Mouse (Mus musculus) CH12.LX (cell line): ENCODE data around the gene Olfr877. TPM values are rescaled to one million over a fixed set of nuclear protein-coding genes. Genes with fewer than 3 reads are reported as not detected.
A peak's percentile ranks its signal among the peaks of the same experiment; 100 is the strongest.

Source experiments
- DNase-seq: peaks from one replicate; pipeline ENCODE4 v3.0.0-alpha.2; 2013; ENCODE audit errors: extremely low read depth
- H3K27ac ChIP-seq: 2 replicates; pipeline ENCODE4 v1.5.1; 2012; ENCODE audit warnings: low read depth, mild to moderate bottlenecking, control low read depth, moderate library complexity; ENCODE audit not compliant: insufficient read depth
- H3K27me3 ChIP-seq: replicated peaks from 2 replicates; pipeline ENCODE3; 2012; ENCODE audit warnings: inconsistent platforms
- H3K36me3 ChIP-seq, 2 experiments: replicated peaks in 1 of 2; 2 replicates each; pipeline versions ENCODE3 to v1.6.1; 2012; ENCODE audit warnings: inconsistent platforms in 1 of 2, low read length in 1 of 2, mild to moderate bottlenecking in 1 of 2, mixed read lengths in 1 of 2, moderate library complexity in 1 of 2; ENCODE audit not compliant: control insufficient read depth in 1 of 2, insufficient read depth in 1 of 2
- H3K4me1 ChIP-seq, 2 experiments: 2 replicates each; pipeline ENCODE4 v1.6.1; 2012; ENCODE audit warnings: inconsistent platforms in 1 of 2, moderate library complexity in 1 of 2; ENCODE audit not compliant: insufficient read depth in 2 of 2, control insufficient read depth in 1 of 2
- H3K4me2 ChIP-seq: 2 replicates; pipeline ENCODE4 v1.6.1; 2012; ENCODE audit warnings: low read depth, mild to moderate bottlenecking, control low read depth; ENCODE audit not compliant: poor library complexity, insufficient read depth, severe bottlenecking
- H3K4me3 ChIP-seq, 3 experiments: fragments of 150-350 bp in 1 of 3; sonication (generic) in 1 of 3; replicated peaks in 1 of 3; 2 replicates each; pipeline versions ENCODE3 to v1.5.1; 2011 to 2012; ENCODE audit warnings: low read depth in 2 of 3, low read length in 2 of 3, mild to moderate bottlenecking in 2 of 3, moderate library complexity in 2 of 3, control low read depth in 1 of 3, improper control_type of control experiment in 1 of 3, inconsistent platforms in 1 of 3, mixed read lengths in 1 of 3; ENCODE audit not compliant: poor library complexity in 1 of 3
- H3K79me2 ChIP-seq: replicated peaks from 2 replicates; pipeline ENCODE4 v1.6.1; 2012; ENCODE audit warnings: mild to moderate bottlenecking, moderate library complexity; ENCODE audit not compliant: control insufficient read depth, poor library complexity, insufficient read depth, severe bottlenecking; ENCODE audit errors: extremely low read depth
- H3K9ac ChIP-seq: 2 replicates; pipeline ENCODE4 v1.6.1; 2012; ENCODE audit warnings: low read depth, mild to moderate bottlenecking, control low read depth, moderate library complexity; ENCODE audit not compliant: insufficient read depth
- H3K9me3 ChIP-seq: replicated peaks from 2 replicates; pipeline ENCODE3; 2012; ENCODE audit warnings: low read length, inconsistent platforms, mixed read lengths
- CHD1 ChIP-seq: IDR thresholded peaks from 2 replicates; pipeline ENCODE4 v1.6.1; 2012; ENCODE audit warnings: low read depth, low read length, improper control_type of control experiment, inconsistent platforms
- CHD2 ChIP-seq: IDR thresholded peaks from 2 replicates; pipeline ENCODE4 v1.6.1; 2011; ENCODE audit warnings: low read length, improper control_type of control experiment
- EP300 ChIP-seq: IDR thresholded peaks from 2 replicates; pipeline ENCODE4 v1.6.1; 2011; ENCODE audit warnings: low read length, improper control_type of control experiment
- IRF4 ChIP-seq: IDR thresholded peaks from 2 replicates; pipeline ENCODE4 v1.6.1; 2014; ENCODE audit warnings: low read depth, mild to moderate bottlenecking, inconsistent platforms, low read length, improper control_type of control experiment
- JUND ChIP-seq: conservative IDR thresholded peaks from 2 replicates; pipeline ENCODE4 v1.6.1; 2011; ENCODE audit warnings: low read depth, low read length, improper control_type of control experiment
- KAT2A ChIP-seq: IDR thresholded peaks from 2 replicates; pipeline ENCODE4 v1.6.1; 2012; ENCODE audit warnings: low read length, improper control_type of control experiment, inconsistent platforms; ENCODE audit not compliant: insufficient replicate concordance
- MEF2A ChIP-seq: IDR thresholded peaks from 2 replicates; pipeline ENCODE4 v1.6.1; 2014; ENCODE audit warnings: low read depth, mild to moderate bottlenecking, inconsistent platforms, low read length, improper control_type of control experiment, borderline replicate concordance
- MXI1 ChIP-seq: IDR thresholded peaks from 2 replicates; pipeline ENCODE4 v1.6.1; 2011; ENCODE audit warnings: mild to moderate bottlenecking, low read depth, low read length, improper control_type of control experiment
- NRF1 ChIP-seq: IDR thresholded peaks from 2 replicates; pipeline ENCODE4 v1.6.1; 2014; ENCODE audit warnings: low read depth, mild to moderate bottlenecking, inconsistent platforms, low read length, improper control_type of control experiment, moderate library complexity
- PAX5 ChIP-seq: IDR thresholded peaks from 2 replicates; pipeline ENCODE4 v1.6.1; 2012; ENCODE audit warnings: low read length, inconsistent platforms, mixed read lengths
- POLR2A ChIP-seq: IDR thresholded peaks from 2 replicates; pipeline ENCODE4 v1.6.1; 2011; ENCODE audit warnings: low read depth, mild to moderate bottlenecking, improper control_type of control experiment, low read length
- RAD21 ChIP-seq: IDR thresholded peaks from 2 replicates; pipeline ENCODE4 v1.6.1; 2011; ENCODE audit warnings: low read depth, mild to moderate bottlenecking, low read length, improper control_type of control experiment, moderate library complexity
- RCOR1 ChIP-seq: conservative IDR thresholded peaks from 2 replicates; pipeline ENCODE4 v1.6.1; 2012; ENCODE audit warnings: low read depth, mild to moderate bottlenecking, inconsistent platforms, low read length, improper control_type of control experiment
- SMC3 ChIP-seq: IDR thresholded peaks from 2 replicates; pipeline ENCODE4 v1.6.1; 2011; ENCODE audit warnings: low read depth, low read length, improper control_type of control experiment
- TCF12 ChIP-seq: IDR thresholded peaks from 2 replicates; pipeline ENCODE4 v1.6.1; 2014; ENCODE audit warnings: low read depth, mild to moderate bottlenecking, inconsistent platforms, low read length, improper control_type of control experiment
- USF2 ChIP-seq: conservative IDR thresholded peaks from 2 replicates; pipeline ENCODE4 v1.6.1; 2011; ENCODE audit warnings: low read depth, low read length, improper control_type of control experiment
- dilution Hi-C: fragments of 300-500 bp; cut with MboI; formaldehyde crosslinking; loops from 2 replicates; pipeline ENCODE4 v1.14.3; 2020; ENCODE audit warnings: low sequenced_read_pairs; ENCODE audit not compliant: extremely low pct_unique_long_range_greater_than_20kb, extremely low pct_ligation_motif_present
- in situ Hi-C: fragments of 300-500 bp; cut with MboI; formaldehyde crosslinking; loops from 3 replicates; pipeline ENCODE4 v1.14.3; 2019; ENCODE audit warnings: low sequenced_read_pairs, low pct_ligation_motif_present, low pct_unique_long_range_greater_than_20kb, mixed read lengths
- polyA plus RNA-seq: library from polyadenylated mRNA; unstranded; fragments of >175 nt; gene quantifications from 2 replicates; pipeline ENCODE4 v1.2.1, GENCODE M21; 2012; ENCODE audit warnings: low read depth; ENCODE audit not compliant: insufficient read length
- total RNA-seq, 2 experiments: library from RNA; depleted of rRNA; stranded (reverse); fragments of 300-350 nt in 1 of 2; fragments of >200 nt in 1 of 2; gene quantifications; 2 replicates each; pipeline ENCODE4 v1.2.3; 2012 to 2014

Olfr877 gene
- total RNA-seq (2012; rRNA removed) (not detected in 2 replicates), total RNA-seq (2014; rRNA removed) (not detected in 2 replicates), polyA plus RNA-seq (not detected in 2 replicates)

DNA sequence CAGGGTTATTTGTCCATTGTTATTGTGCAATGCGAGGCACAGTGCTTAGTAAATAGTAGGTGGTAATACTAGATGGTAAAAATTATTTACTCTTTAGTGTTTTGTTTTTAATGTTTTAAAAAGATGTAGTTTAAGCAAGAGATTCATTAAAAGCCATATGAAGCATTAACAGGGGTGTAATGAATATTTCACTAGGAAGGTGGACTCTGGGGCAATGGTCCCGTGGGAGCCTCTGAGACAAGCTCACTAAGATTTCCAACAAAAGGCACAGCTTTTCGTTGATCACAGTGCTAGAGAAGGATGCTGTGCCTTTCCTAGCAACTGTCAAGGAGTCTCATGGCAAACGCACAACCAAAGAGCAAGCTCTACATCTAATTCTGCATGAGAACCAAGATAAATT lies at the start of gene Olfr877:
Gene Olfr877, plus strand, starts transcription at position 301 of the 400 bp plus-strand sequence.
- Histone ChIP-seq H3K27me3 (no peaks in the 10 kb centered on the region), H3K4me3 (no peak within 1 kb of the TSS), H3K9ac (no peak within 1 kb of the TSS), H3K4me2 (no peak within 1 kb of the TSS), H3K79me2 (no peaks in the 10 kb centered on the region), H3K36me3 (no peaks in the 10 kb centered on the region), H3K9me3 (no peaks in the 10 kb centered on the region), H3K27ac (no peak within 1 kb of the TSS), H3K4me1 (no peaks in the 10 kb centered on the region)
- in situ Hi-C loops (no loop called here), dilution Hi-C loops (no loop called here)
- TF ChIP-seq MEF2A = no peak
- no peak for TF ChIP-seq USF2
- TF ChIP-seq CHD2 = no peak
- TF ChIP-seq POLR2A = no peak
- no peak for TF ChIP-seq CHD1
- no peak for TF ChIP-seq IRF4
- no peak for TF ChIP-seq NRF1
- no peak for TF ChIP-seq RAD21
- TF ChIP-seq RCOR1 = no peak
- TF ChIP-seq PAX5 = no peak
- TF ChIP-seq TCF12 = no peak
- no peak for TF ChIP-seq MXI1
- no peak for DNase-seq

DNA sequence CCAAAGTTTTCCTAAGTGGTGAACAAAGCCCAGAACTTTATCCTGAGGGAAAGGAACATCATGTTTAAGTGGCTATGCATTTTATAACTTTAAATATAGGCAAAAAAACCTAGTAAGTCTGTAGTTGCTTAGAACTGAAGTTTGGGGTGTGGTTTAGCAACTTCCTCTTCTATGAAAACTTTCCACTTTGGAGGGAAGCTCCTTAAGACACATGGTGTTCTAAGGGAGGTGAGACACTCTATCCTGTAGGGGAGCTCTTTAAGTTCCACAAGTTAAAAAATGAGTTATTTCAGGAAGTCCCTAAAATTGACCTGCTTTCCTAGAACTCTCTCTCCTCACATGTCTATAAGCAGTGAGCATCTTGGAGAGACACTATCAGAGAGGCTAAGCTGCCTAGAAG lies 46.8 kb upstream of the Olfr877 start:
- TF ChIP-seq SMC3 (no peak), KAT2A (no peak), JUND (no peak), MEF2A (no peak), EP300 (0 out of 2 replicates have a peak, but pooled peaks have one; percentile 13)
- TF ChIP-seq, all 38 proteins: peak for 1
- Histone ChIP-seq H3K4me1 (peaks cover 0 to 13% of the 10 kb centered on the region in 2 experiments; a peak in 2 of 4 replicates), H3K4me3 (no peak overlapping the region), H3K36me3 (no peaks in the 10 kb centered on the region), H3K27me3 (no peaks in the 10 kb centered on the region), H3K4me2 (no peak overlapping the region), H3K27ac (no peak overlapping the region), H3K79me2 (no peaks in the 10 kb centered on the region), H3K9ac (no peak overlapping the region), H3K9me3 (no peaks in the 10 kb centered on the region)
- peak; percentile 28 for DNase-seq
- dilution Hi-C loops (no loop called here), in situ Hi-C loops (no loop called here)
